Mouse (Mus musculus) MN1 (cell line): Measurements from ENCODE around the gene Dst.

ENCODE experiments used
- DNase-seq: peaks from one replicate; pipeline ENCODE4 v3.0.0-alpha.2; 2016; ENCODE audit warnings: low spot score

Gene Dst

GRCm38 (mm10) chr1:34237211-34237610 lies 329.2 kb downstream of the Dst start:
- no peak for DNase-seq

GRCm38 (mm10) chr1:34237689-34238091 lies 329.7 kb downstream of the Dst start:
- DNase-seq = no peak

GRCm38 (mm10) chr1:34238231-34238630 lies 330.2 kb downstream of the Dst start:
- DNase-seq = no peak

DNA sequence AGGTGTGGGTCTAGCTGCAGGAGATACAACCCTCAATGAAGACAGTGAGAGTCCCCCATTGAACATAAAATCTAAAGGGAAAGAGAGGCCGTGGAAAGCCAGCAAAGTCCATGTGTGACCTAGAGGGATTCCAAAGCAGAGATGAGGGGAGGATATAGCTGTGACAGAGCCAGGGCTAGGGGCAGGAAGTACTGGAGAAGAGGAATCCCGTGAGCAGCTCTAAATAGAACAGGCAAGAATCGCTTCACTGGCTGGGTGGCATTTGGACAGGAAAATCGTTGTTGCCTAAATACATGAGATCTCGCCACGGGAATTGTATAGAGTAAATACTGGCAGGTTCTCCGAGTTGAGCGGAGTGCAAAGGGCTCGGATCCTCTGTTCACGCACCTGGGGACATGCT lies 336.7 kb downstream of the Dst start:
- no peak for DNase-seq

DNA sequence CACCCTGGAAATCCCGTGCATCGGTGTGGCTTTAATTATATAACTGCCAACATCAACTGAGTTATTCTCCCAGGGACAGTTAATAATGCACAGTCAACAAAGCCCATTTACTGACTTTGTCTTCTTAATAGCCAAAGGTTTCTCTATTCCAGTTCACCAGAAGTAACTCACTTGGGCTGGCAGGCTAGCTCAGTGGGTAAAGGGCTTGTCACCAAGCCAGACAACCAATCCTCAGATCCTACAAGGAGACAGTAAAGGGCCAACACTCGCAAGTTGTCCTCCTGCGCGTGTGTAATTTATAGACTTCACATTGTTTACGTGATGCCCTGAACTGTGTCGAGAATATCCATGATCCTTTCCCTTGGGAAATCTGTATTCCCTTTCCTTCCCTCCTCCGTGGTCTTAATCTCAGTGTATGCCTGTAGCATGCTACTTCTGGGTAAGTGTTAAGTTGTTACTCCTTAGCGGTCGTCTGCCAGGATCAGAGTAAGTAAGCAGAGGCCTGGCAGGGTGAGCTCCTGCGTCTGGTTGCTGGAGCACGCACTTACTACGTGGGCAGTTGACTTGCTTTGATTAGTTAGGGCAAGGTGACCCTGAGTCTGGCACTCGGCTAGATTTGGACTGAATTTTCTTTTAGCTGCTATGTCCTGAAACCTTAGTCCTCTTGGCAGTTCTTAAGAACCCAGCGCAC lies 338.1 kb downstream of the Dst start:
- no peak for DNase-seq

GRCm38 (mm10) chr1:34246642-34246987 lies 338.6 kb downstream of the Dst start:
- no peak for DNase-seq

DNA sequence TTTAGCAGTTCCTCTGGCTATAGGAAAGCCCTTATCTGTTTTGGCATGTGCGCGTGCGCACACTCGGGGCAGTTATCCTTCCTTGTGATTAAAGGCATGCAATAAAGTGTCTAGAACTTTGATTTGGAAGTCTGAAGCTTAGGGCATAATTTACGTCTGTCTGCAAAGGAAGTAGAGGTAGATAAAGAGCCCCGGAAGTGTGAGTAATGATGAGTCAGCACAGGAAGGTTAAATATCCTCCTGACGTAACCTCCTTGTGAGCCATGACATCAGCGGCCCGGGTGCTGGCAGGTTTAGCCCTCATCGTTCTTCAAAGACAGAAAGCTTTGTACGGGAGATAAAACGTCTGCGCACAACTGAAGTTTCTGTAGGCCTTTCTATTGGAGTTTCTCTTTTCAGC lies 343.1 kb downstream of the Dst start:
- peak; percentile 29 for DNase-seq

DNA sequence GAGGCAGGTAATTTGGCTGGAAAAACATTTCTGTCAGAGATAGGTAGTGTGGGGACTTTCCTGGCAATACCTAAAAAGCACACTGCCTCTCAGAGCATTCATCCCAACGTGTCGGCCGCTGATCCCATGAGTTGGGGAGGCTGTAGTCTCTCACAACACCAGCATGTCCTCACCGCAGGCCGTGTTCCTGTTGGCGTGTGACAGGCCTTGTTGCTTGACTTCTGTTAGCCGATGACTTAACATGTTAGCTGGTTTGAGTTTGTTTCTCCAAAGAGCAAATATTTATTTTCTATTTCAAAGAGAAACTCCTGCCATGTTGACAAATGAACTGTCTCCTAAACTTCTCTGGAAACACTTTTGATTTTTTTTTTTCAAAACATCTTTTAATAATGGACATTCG lies 344.2 kb downstream of the Dst start:
- no peak for DNase-seq

- DNase-seq = peak; percentile 36
Observed at GRCm38 (mm10) chr1:34253876-34254275, 345.9 kb downstream of the Dst start.

GRCm38 (mm10) chr1:34259898-34260297 lies 351.9 kb downstream of the Dst start:
- DNase-seq = no peak

- no peak for DNase-seq
Observed at GRCm38 (mm10) chr1:34261011-34261410, 353.0 kb downstream of the Dst start.

DNA sequence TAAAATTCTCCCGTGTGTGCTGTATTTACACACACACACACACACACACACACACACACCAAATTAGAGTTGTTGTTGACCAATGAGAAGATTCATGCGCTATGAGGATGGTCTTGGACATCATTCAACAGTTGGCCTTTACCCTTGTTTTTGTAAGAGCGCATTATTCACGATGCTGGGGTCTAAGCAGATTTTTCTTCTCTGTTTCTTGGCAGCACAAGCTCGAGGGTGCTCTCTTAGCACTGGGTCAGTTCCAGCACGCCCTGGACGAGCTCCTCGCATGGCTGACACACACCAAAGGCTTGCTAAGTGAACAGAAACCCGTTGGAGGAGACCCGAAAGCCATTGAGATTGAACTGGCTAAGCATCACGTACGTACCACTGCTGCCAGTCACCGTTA lies 360.5 kb downstream of the Dst start:
- no peak for DNase-seq

DNA sequence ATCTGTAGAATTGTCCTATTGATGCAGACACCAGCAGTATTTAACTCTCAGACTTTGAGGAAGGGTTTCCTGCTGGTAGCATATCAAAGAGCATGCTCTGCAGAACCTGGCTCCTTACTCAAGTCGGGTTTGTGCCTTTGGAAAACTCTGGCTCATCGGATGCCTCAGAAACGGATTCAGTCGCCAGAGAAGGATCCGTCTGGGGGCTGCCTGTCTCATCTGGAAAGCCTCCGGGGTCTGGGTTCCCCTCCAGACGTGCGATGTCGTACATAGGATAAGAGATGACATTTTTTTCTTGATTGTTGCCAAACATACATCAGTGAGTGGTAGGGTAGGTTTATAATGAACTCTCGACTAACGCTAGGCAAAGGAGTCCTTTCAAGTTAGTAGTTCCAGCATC lies 361.6 kb downstream of the Dst start:
- no peak for DNase-seq

DNA sequence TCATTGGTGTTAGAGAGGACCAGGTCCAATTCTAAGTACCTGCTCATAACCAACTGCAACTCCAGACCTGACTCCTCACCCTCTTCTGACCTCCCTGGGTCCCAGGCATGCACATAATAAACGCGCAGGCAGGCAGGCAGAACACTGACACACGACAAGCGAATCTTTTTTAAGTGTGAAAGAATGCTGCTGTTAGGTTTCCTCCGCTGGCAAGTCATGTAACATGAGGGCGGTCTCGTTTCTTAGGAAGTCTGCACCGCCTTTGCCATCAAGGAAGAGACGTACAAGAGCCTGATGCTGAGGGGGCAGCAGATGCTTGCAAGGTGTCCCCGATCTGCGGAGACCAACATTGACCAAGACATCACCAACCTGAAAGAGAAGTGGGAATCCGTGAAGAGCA lies 365.9 kb downstream of the Dst start:
- no peak for DNase-seq

- DNase-seq = no peak
Observed at GRCm38 (mm10) chr1:34275787-34276186, 367.8 kb downstream of the Dst start.

DNA sequence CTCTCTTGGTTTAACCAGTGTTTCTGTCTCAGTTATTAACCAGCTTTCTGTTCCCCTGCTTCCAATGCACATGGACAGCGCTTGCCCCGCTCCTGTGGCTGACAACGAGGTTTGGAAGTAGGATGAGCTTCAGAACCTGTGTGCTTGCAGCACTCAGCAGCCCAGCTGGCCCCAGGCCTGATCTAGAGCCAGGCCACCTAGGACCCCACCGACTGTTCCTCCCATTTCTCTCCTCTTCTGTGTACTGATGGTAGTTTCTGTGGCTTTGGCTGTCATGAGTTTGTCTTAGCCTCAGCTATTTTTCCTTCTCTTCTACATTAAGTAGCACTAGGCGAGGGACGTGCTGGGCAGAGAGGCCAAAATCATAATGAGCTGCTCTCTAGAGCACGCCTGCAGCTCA lies 368.7 kb downstream of the Dst start:
- DNase-seq = no peak

DNA sequence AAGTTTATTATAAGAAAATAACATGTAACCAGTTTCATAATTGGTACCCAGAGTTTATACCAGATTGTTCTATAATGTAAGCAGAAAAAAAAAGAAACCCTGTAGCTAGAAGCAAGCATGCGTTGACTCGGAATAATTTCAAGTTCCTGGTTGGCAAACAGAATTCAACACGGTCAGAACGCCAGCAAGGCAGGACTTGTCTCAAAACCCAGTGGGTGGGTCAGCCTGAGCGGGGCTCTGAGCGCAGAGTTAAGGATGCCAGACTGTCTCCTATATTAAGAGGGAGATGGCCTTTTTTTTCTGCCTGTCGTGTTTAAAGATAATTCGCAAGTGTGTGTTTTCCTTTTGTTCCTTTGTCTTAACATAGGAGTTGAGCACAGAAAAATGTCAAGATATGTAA lies 369.2 kb downstream of the Dst start:
- DNase-seq = no peak

- no peak for DNase-seq
Observed at GRCm38 (mm10) chr1:34283502-34283901, 375.5 kb downstream of the Dst start.

DNA sequence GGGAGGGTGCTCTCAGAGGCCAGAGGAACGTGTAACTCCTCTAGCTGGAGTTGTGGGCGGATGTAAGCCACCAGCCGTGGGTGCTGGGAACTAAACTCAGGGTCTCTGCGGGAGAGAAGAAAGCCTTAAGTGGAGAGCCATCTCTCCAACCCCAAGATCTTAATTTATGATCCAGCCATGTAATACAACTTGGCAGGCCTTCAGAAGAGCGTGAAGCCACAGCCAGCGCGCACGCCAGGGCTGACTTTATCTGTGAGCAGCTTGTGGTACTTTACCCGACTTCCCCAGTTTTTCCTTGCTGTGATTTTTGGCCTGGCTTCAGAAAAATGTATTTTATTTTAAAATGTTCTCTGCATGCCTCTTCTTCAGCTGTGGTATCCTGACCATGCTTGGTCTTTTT lies 377.0 kb downstream of the Dst start:
- DNase-seq = peak; percentile 48

- DNase-seq = no peak
Observed at GRCm38 (mm10) chr1:34287731-34288130, 379.7 kb downstream of the Dst start.

DNA sequence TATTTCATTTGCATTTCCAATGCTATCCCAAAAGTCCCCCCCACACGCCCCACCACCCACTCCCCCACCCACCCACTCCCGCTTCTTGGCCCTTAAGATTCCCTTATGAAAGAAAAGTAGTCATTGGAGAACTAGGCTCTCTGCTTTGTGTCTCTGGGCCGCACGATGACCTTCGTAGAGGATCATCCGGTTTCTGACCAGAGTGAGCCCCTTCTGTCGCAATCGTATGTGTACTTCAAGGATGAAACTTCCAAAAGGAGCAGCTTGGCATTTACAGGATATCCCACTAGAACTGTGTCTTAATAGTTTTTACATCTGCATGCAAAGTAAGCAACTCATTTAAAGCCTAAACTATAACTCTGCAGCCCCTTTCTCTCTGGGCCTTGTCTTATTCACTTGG lies 380.2 kb downstream of the Dst start:
- no peak for DNase-seq

- DNase-seq = no peak
Observed at GRCm38 (mm10) chr1:34288721-34289471, 380.9 kb downstream of the Dst start.

- no peak for DNase-seq
Observed at GRCm38 (mm10) chr1:34289472-34289748, 381.4 kb downstream of the Dst start.

DNA sequence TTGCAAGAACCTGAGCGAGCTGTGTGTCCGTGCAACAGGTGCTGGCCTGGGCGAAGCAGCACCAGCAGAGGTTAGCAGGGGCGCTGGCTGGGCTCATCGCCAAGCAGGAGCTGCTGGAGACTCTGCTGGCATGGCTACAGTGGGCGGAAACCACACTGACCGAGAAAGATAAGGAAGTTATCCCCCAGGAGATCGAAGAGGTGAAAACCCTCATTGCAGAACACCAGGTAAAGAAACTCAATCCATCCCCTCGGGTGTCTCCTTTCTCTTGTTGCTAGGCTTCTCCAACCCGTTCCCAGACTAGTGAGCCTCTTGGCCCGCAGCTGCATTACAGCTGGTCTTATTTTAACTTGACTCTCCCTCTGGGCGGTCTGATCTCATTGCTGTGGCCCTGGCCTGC lies 382.3 kb downstream of the Dst start:
- peak; percentile 17 for DNase-seq
